Mouse (Mus musculus) MEL (cell line): ENCODE measurements around the gene Mpeg1. TPM values are rescaled to one million over a fixed set of nuclear protein-coding genes. Genes with fewer than 3 reads are reported as not detected.

ENCODE experiments used
- DNase-seq: peaks from one replicate; pipeline ENCODE4 v3.0.0; 2011; ENCODE audit warnings: low read depth, low spot score
- H3K27ac ChIP-seq: 2 replicates; pipeline ENCODE4 v1.5.1; 2012; ENCODE audit warnings: low read depth, mild to moderate bottlenecking, control low read depth, low read length, moderate library complexity; ENCODE audit not compliant: control insufficient read depth
- H3K27me3 ChIP-seq, 2 experiments: fragments of 150-350 bp in 1 of 2; sonication (generic) in 1 of 2; 2 replicates each; pipeline ENCODE4 v1.6.1; 2012; ENCODE audit warnings: low read length in 2 of 2, mild to moderate bottlenecking in 2 of 2, improper control_type of control experiment in 1 of 2, moderate library complexity in 1 of 2; ENCODE audit not compliant: insufficient read depth in 2 of 2, control insufficient read depth in 1 of 2
- H3K36me3 ChIP-seq, 2 experiments: 2 replicates each; pipeline ENCODE4 v1.6.1; 2012 to 2014; ENCODE audit warnings: low read length in 2 of 2, improper control_type of control experiment in 1 of 2, inconsistent platforms in 1 of 2, mild to moderate bottlenecking in 1 of 2; ENCODE audit not compliant: insufficient read depth in 2 of 2, control insufficient read depth in 1 of 2
- H3K4me1 ChIP-seq, 2 experiments: fragments of 150-350 bp in 1 of 2; sonication (generic) in 1 of 2; 2 replicates each; pipeline ENCODE4 v1.6.1; 2012; ENCODE audit warnings: low read length in 2 of 2, improper control_type of control experiment in 1 of 2, mild to moderate bottlenecking in 1 of 2; ENCODE audit not compliant: insufficient read depth in 2 of 2, control insufficient read depth in 1 of 2
- H3K4me3 ChIP-seq, 2 experiments: fragments of 150-350 bp in 1 of 2; sonication (generic) in 1 of 2; 2 replicates each; pipeline ENCODE4 v1.5.1; 2012; ENCODE audit warnings: low read depth in 2 of 2, low read length in 2 of 2, mild to moderate bottlenecking in 2 of 2, moderate library complexity in 2 of 2, control low read depth in 1 of 2, improper control_type of control experiment in 1 of 2; ENCODE audit not compliant: control insufficient read depth in 1 of 2, insufficient read depth in 1 of 2
- H3K79me2 ChIP-seq: 2 replicates; pipeline ENCODE4 v1.6.1; 2012; ENCODE audit warnings: mild to moderate bottlenecking, low read length, moderate library complexity; ENCODE audit not compliant: control insufficient read depth, poor library complexity, insufficient read depth
- H3K9ac ChIP-seq: 2 replicates; pipeline ENCODE4 v1.6.1; 2012; ENCODE audit warnings: low read depth, mild to moderate bottlenecking, control low read depth, low read length, moderate library complexity; ENCODE audit not compliant: control insufficient read depth, poor library complexity, severe bottlenecking
- H3K9me3 ChIP-seq: fragments of 150-350 bp; sonication (generic); replicated peaks from 2 replicates; pipeline ENCODE4 v1.6.1; 2012; ENCODE audit warnings: mild to moderate bottlenecking, low read length, improper control_type of control experiment, moderate library complexity; ENCODE audit not compliant: insufficient read depth
- CHD1 ChIP-seq: IDR thresholded peaks from 2 replicates; pipeline ENCODE4 v1.6.1; 2012; ENCODE audit warnings: low read depth, mild to moderate bottlenecking, inconsistent platforms, low read length, improper control_type of control experiment
- CHD2 ChIP-seq: IDR thresholded peaks from 2 replicates; pipeline ENCODE4 v1.6.1; 2011; ENCODE audit warnings: low read length, improper control_type of control experiment
- CTCF ChIP-seq, 3 experiments: IDR thresholded peaks in 2 of 3; conservative IDR thresholded peaks in 1 of 3; 2 replicates each; pipeline ENCODE4 v1.5.1; 2011 to 2012; ENCODE audit warnings: low read length in 3 of 3, low read depth in 2 of 3, mild to moderate bottlenecking in 2 of 3, improper control_type of control experiment in 1 of 3, inconsistent platforms in 1 of 3, mixed read lengths in 1 of 3, moderate library complexity in 1 of 3; ENCODE audit not compliant: control insufficient read depth in 1 of 3, insufficient read depth in 1 of 3, poor library complexity in 1 of 3, severe bottlenecking in 1 of 3
- E2F4 ChIP-seq: IDR thresholded peaks from 2 replicates; pipeline ENCODE4 v1.6.1; 2011; ENCODE audit warnings: low read depth, low read length, improper control_type of control experiment, borderline replicate concordance
- ELF1 ChIP-seq: IDR thresholded peaks from 2 replicates; pipeline ENCODE4 v1.6.1; 2014; ENCODE audit warnings: low read depth, mild to moderate bottlenecking, inconsistent platforms, low read length, improper control_type of control experiment, moderate library complexity
- EP300 ChIP-seq, 2 experiments: IDR thresholded peaks; 2 replicates each; pipeline ENCODE4 v1.6.1; 2011; ENCODE audit warnings: improper control_type of control experiment in 2 of 2, low read length in 2 of 2, low read depth in 1 of 2, mild to moderate bottlenecking in 1 of 2
- ETS1 ChIP-seq: IDR thresholded peaks from 2 replicates; pipeline ENCODE4 v1.6.1; 2012; ENCODE audit warnings: low read depth, mild to moderate bottlenecking, inconsistent platforms, low read length, improper control_type of control experiment, moderate library complexity
- GATA1 ChIP-seq: IDR thresholded peaks from 2 replicates; pipeline ENCODE4 v1.6.1; 2011; ENCODE audit warnings: low read depth, low read length, improper control_type of control experiment
- HCFC1 ChIP-seq: IDR thresholded peaks from 2 replicates; pipeline ENCODE4 v1.6.1; 2012; ENCODE audit warnings: low read depth, mild to moderate bottlenecking, inconsistent platforms, low read length, improper control_type of control experiment, moderate library complexity
- JUND ChIP-seq: IDR thresholded peaks from 2 replicates; pipeline ENCODE4 v1.6.1; 2011; ENCODE audit warnings: low read depth, mild to moderate bottlenecking, improper control_type of control experiment, low read length
- KAT2A ChIP-seq: conservative IDR thresholded peaks from 2 replicates; pipeline ENCODE4 v1.6.1; 2012; ENCODE audit warnings: low read depth, low read length, improper control_type of control experiment, inconsistent platforms
- MAX ChIP-seq: IDR thresholded peaks from 2 replicates; pipeline ENCODE4 v1.6.1; 2011; ENCODE audit warnings: low read length, improper control_type of control experiment
- MAZ ChIP-seq: IDR thresholded peaks from 2 replicates; pipeline ENCODE4 v1.6.1; 2012; ENCODE audit warnings: low read depth, mild to moderate bottlenecking, inconsistent platforms, low read length, improper control_type of control experiment
- MXI1 ChIP-seq: IDR thresholded peaks from 2 replicates; pipeline ENCODE4 v1.6.1; 2011; ENCODE audit warnings: mild to moderate bottlenecking, low read depth, low read length, improper control_type of control experiment
- MYC ChIP-seq: IDR thresholded peaks from 2 replicates; pipeline ENCODE4 v1.6.1; 2011; ENCODE audit warnings: low read depth, mild to moderate bottlenecking, low read length, improper control_type of control experiment, moderate library complexity
- NELFE ChIP-seq: IDR thresholded peaks from 2 replicates; pipeline ENCODE4 v1.6.1; 2011; ENCODE audit warnings: low read depth, low read length, improper control_type of control experiment
- NRF1 ChIP-seq: IDR thresholded peaks from 2 replicates; pipeline ENCODE4 v1.6.1; 2014; ENCODE audit warnings: low read depth, mild to moderate bottlenecking, inconsistent platforms, low read length, improper control_type of control experiment, moderate library complexity; ENCODE audit not compliant: poor library complexity, insufficient read depth, severe bottlenecking
- POLR2AphosphoS5 ChIP-seq: IDR thresholded peaks from 2 replicates; pipeline ENCODE4 v1.6.1; 2012; ENCODE audit warnings: low read depth, borderline replicate concordance, mild to moderate bottlenecking, inconsistent platforms, low read length, moderate library complexity, mixed read lengths
- RAD21 ChIP-seq: IDR thresholded peaks from 2 replicates; pipeline ENCODE4 v1.6.1; 2011; ENCODE audit warnings: mild to moderate bottlenecking, low read depth, low read length, improper control_type of control experiment
- SIN3A ChIP-seq: IDR thresholded peaks from 2 replicates; pipeline ENCODE4 v1.6.1; 2012; ENCODE audit warnings: low read length, improper control_type of control experiment, inconsistent platforms
- SMC3 ChIP-seq: IDR thresholded peaks from 2 replicates; pipeline ENCODE4 v1.6.1; 2011; ENCODE audit warnings: low read depth, low read length, improper control_type of control experiment
- TBP ChIP-seq: IDR thresholded peaks from 2 replicates; pipeline ENCODE4 v1.8.0; 2011; ENCODE audit warnings: low read depth, low read length, improper control_type of control experiment
- TCF12 ChIP-seq: IDR thresholded peaks from 2 replicates; pipeline ENCODE4 v1.6.1; 2014; ENCODE audit warnings: low read depth, mild to moderate bottlenecking, inconsistent platforms, low read length, improper control_type of control experiment, moderate library complexity
- UBTF ChIP-seq: IDR thresholded peaks from 2 replicates; pipeline ENCODE4 v1.6.1; 2012; ENCODE audit warnings: low read depth, mild to moderate bottlenecking, inconsistent platforms, low read length, improper control_type of control experiment, moderate library complexity, borderline replicate concordance; ENCODE audit not compliant: insufficient read depth
- ZKSCAN1 ChIP-seq: IDR thresholded peaks from 2 replicates; pipeline ENCODE4 v1.6.1; 2012; ENCODE audit warnings: low read depth, mild to moderate bottlenecking, inconsistent platforms, low read length, improper control_type of control experiment, moderate library complexity
- ZMIZ1 ChIP-seq: IDR thresholded peaks from 2 replicates; pipeline ENCODE4 v1.6.1; 2012; ENCODE audit warnings: low read depth, mild to moderate bottlenecking, inconsistent platforms, low read length, improper control_type of control experiment, moderate library complexity
- ZNF384 ChIP-seq: IDR thresholded peaks from 2 replicates; pipeline ENCODE4 v1.6.1; 2012; ENCODE audit warnings: low read depth, mild to moderate bottlenecking, inconsistent platforms, low read length, improper control_type of control experiment
- polyA plus RNA-seq, 2 experiments: library from polyadenylated mRNA; stranded (reverse) in 1 of 2; unstranded in 1 of 2; fragments of >175 nt in 1 of 2; fragments of >200 nt in 1 of 2; gene quantifications; 2 replicates each; pipeline versions ENCODE4 v1.2.1 to v1.2.4; 2012; ENCODE audit warnings: low replicate concordance in 2 of 2, low read depth in 1 of 2; ENCODE audit not compliant: insufficient read length in 2 of 2, insufficient read depth in 1 of 2, missing spikeins in 1 of 2
- total RNA-seq: library from RNA; depleted of rRNA; stranded (reverse); fragments of 300-350 nt; gene quantifications from 2 replicates; pipeline ENCODE4 v1.2.3, GENCODE M21; 2012

Gene Mpeg1
- total and polyA plus RNA-seq, 3 experiments: 0.07 TPM; not detected in 2

DNA sequence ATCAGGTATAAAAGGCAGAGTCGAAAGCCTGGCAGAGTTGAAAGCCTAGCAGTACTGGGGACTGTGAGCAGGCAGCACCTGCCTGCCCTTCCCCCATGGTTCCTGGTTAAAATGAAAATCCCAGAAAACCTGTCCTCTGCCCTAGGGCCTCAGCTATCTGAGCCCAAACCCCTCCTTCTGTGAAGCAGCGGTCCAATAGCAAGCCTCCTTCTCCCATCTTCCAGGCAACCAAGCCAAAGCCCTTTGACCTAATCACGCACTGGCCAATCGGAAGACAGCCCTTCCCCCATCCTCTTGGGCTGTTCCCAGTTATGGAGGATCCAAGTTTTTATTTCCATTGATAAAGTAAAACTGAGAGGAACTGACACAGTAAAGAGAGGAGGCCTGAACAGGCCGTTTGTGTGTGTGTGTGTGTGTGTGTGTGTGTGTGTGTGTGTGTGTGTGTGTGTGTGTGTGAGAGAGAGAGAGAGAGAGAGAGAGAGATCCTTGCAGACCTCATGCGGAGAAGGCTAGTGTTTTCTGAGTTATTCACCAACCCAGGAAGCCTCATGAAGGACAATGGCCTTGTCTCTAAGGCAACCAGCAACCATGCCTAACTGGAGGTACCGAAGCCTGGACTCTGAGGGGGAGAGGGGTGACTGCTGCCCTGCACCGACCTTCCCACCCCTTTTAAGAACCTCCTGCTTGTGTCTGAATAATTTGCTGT lies 28.5 kb downstream of the Mpeg1 start:
- DNase-seq: no peak
- Histone ChIP-seq H3K79me2 (no peaks in the 10 kb centered on the region), H3K27ac (no peak overlapping the region), H3K9ac (no peak overlapping the region), H3K9me3 (no peaks in the 10 kb centered on the region), H3K4me3 (no peak overlapping the region), H3K27me3 (no peaks in the 10 kb centered on the region), H3K36me3 (peaks cover 0 to 7% of the 10 kb centered on the region in 2 experiments; a peak in 2 of 4 replicates), H3K4me1 (peaks cover 0 to 14% of the 10 kb centered on the region in 2 experiments; a peak in 2 of 4 replicates)
- TF ChIP-seq E2F4: no peak
- TF ChIP-seq CHD1: no peak
- no peak for TF ChIP-seq MAZ
- no peak for TF ChIP-seq EP300 (IDR thresholded peaks at IDR 0.05; ENCODE audit: low read depth in 1 of 2, low read length in 2 of 2)
- no peak for TF ChIP-seq ZMIZ1
- TF ChIP-seq GATA1: no peak
- TF ChIP-seq CTCF (IDR thresholded peaks at IDR 0.05 in 2 of 3, conservative IDR thresholded peaks at IDR 0.05 in 1 of 3; ENCODE audit: control insufficient read depth in 1 of 3, insufficient read depth in 1 of 3, low read depth in 2 of 3, low read length in 3 of 3, poor library complexity in 1 of 3, severe bottlenecking in 1 of 3): no peak
- TF ChIP-seq TBP: no peak
- no peak for TF ChIP-seq NELFE
- no peak for TF ChIP-seq CHD2
- TF ChIP-seq ETS1: no peak
- TF ChIP-seq JUND: no peak
- TF ChIP-seq SIN3A: no peak
- no peak for TF ChIP-seq NRF1
- TF ChIP-seq UBTF: no peak
- TF ChIP-seq POLR2AphosphoS5: no peak

DNA sequence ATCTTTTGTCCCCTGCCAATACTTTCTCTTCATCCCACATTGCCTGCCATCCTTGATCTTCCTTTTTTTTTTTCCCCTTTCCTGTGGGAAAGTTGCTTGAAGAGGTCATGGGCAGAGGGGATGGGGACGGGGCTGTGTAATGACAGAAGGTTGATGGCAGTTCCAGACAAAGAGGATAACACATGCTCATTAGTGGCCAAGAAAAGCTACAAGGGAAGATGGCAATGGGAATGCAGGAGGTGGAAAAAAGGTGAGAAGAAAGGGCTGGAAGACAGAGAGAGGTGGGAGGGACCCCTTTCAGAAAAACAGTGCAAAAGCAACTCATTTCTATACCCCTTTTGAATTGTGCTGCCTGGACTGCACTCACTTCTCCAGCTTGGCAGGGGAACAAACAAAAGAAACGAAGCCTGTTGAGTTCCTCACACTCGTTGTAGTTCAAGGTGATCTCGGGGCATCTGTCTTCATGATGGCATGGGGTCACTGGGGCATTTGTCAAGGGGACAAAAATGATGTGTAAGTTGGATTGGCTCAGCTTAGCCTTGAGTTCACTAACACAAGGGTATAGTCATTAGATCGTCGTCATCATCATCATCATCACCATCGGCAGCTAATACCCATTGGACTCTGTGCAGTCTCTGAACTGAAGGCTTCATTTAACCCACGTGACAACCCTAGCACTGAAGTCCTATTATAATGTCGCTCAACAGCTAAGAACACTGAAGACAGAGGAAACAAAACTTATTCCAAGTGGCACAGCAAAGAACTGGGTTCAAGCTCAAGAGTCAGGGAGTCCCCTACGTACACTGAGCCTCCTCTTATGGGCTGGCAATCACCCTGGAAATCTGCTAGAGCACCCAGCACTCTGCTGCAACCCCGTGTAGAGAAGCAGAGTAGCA lies 29.3 kb downstream of the Mpeg1 start:
- H3K27me3 ChIP-seq: no peaks in the 10 kb centered on the region
- H3K9me3 ChIP-seq: no peaks in the 10 kb centered on the region
- H3K27ac ChIP-seq: no peak overlapping the region
- TF ChIP-seq NELFE (no peak), MAX (no peak), UBTF (no peak), HCFC1 (no peak), RAD21 (no peak), MYC (no peak), ELF1 (no peak), MAZ (no peak), JUND (no peak), POLR2AphosphoS5 (no peak), TCF12 (no peak), KAT2A (no peak), CHD1 (no peak), NRF1 (no peak), MXI1 (no peak), E2F4 (no peak), SMC3 (no peak), ZKSCAN1 (no peak), SIN3A (no peak), ZNF384 (no peak)
- TF ChIP-seq, all 39 proteins: peak for 0
- H3K4me3 ChIP-seq: no peak overlapping the region
- H3K4me1 ChIP-seq: peaks cover 0 to 14% of the 10 kb centered on the region in 2 experiments; a peak in 2 of 4 replicates
- H3K79me2 ChIP-seq: no peaks in the 10 kb centered on the region
- H3K9ac ChIP-seq: no peak overlapping the region
- DNase-seq: no peak
- peaks cover 0 to 7% of the 10 kb centered on the region in 2 experiments; a peak in 2 of 4 replicates for H3K36me3 ChIP-seq
